Mouse (Mus musculus): Measurements from ENCODE around the gene Vps8. TPM values are rescaled to one million over a fixed set of nuclear protein-coding genes. Genes with fewer than 3 reads are reported as not detected.

Vps8 gene
- polyA plus RNA-seq, 1 experiment from 2014 or later, result 14.3 TPM

- Histone ChIP-seq H3K9me3 (no peaks in the 10 kb centered on the region), H3K9ac (no peak overlapping the region), H3K4me2 (replicated peaks) (no peak overlapping the region), H3K4me1 (peaks cover 51% of the 10 kb centered on the region), H3K36me3 (peaks cover 9% of the 10 kb centered on the region), H3K4me3 (no peak overlapping the region), H3K27me3 (no peaks in the 10 kb centered on the region), H3K27ac (peak overlapping the region; percentile 1; the same call in 1 of the 2 replicates)
- ATAC-seq (ENCODE audit: low FRiP score, low read depth), result no peak
- 82% methylated on average over 5 of the region's 5 CpGs for WGBS
Observed at GRCm38 (mm10) chr16:21447447-21447846, 24.5 kb downstream of the Vps8 start.

GRCm38 (mm10) chr16:21448464-21448863, 25.5 kb downstream of the Vps8 start:
- no peaks in the 10 kb centered on the region for H3K27me3 ChIP-seq
- no peak overlapping the region for H3K4me3 ChIP-seq
- ATAC-seq (ENCODE audit: low FRiP score, low read depth), result no peak
- no peak overlapping the region for H3K9ac ChIP-seq
- H3K4me1 ChIP-seq, result peaks cover 43% of the 10 kb centered on the region
- no peak overlapping the region for H3K4me2 ChIP-seq (replicated peaks)
- no peaks in the 10 kb centered on the region for H3K36me3 ChIP-seq
- H3K27ac ChIP-seq, result no peak overlapping the region
- no peaks in the 10 kb centered on the region for H3K9me3 ChIP-seq
- 76% methylated on average over 5 of the region's 5 CpGs for WGBS

- Histone ChIP-seq H3K4me3 (no peak overlapping the region), H3K4me1 (peaks cover 44% of the 10 kb centered on the region), H3K36me3 (no peaks in the 10 kb centered on the region), H3K27me3 (no peaks in the 10 kb centered on the region), H3K27ac (no peak overlapping the region), H3K4me2 (replicated peaks) (no peak overlapping the region), H3K9ac (no peak overlapping the region), H3K9me3 (no peaks in the 10 kb centered on the region)
- no peak for ATAC-seq (ENCODE audit: low FRiP score, low read depth)
- WGBS, result 54% methylated on average over 8 of the region's 8 CpGs
Observed at GRCm38 (mm10) chr16:21449890-21450289, 27.0 kb downstream of the Vps8 start.

GRCm38 (mm10) chr16:21452569-21452968, 29.7 kb downstream of the Vps8 start:
- 76% methylated on average over 6 of the region's 6 CpGs for WGBS
- H3K4me2 ChIP-seq (replicated peaks), result no peak overlapping the region
- no peak overlapping the region for H3K4me3 ChIP-seq

GRCm38 (mm10) chr16:21457639-21458369, 34.9 kb downstream of the Vps8 start:
- Histone ChIP-seq H3K27ac (peak overlapping the region; percentile 81), H3K9me3 (peaks cover 3% of the 10 kb centered on the region; the same call in 1 of the 2 replicates), H3K4me1 (peaks cover 38% of the 10 kb centered on the region), H3K4me2 (replicated peaks) (peak overlapping the region; percentile 16; the same call in 1 of the 2 replicates), H3K27me3 (no peaks in the 10 kb centered on the region), H3K9ac (no peak overlapping the region), H3K4me3 (no peak overlapping the region), H3K36me3 (peaks cover 13% of the 10 kb centered on the region; the same call in 1 of the 2 replicates)
- peak; percentile 81 for ATAC-seq (ENCODE audit: low FRiP score, low read depth)
- WGBS, result 38% methylated on average over 14 of the region's 14 CpGs

More at GRCm38 (mm10) chr16:21452569-21452968, 29.7 kb downstream of the Vps8 start:
- no peak for ATAC-seq (ENCODE audit: low FRiP score, low read depth)
- H3K9me3 ChIP-seq, result peaks cover 3% of the 10 kb centered on the region; the same call in 1 of the 2 replicates
- H3K36me3 ChIP-seq, result no peaks in the 10 kb centered on the region
- H3K27ac ChIP-seq, result no peak overlapping the region
- no peaks in the 10 kb centered on the region for H3K27me3 ChIP-seq
- no peak overlapping the region for H3K9ac ChIP-seq
- H3K4me1 ChIP-seq, result peaks cover 39% of the 10 kb centered on the region

GRCm38 (mm10) chr16:21465868-21466267, 43.0 kb downstream of the Vps8 start:
- WGBS, result 36% methylated on average over 8 of the region's 8 CpGs
- Histone ChIP-seq H3K4me1 (peaks cover 10% of the 10 kb centered on the region), H3K9me3 (peaks cover 6% of the 10 kb centered on the region; the same call in 1 of the 2 replicates), H3K27ac (no peak overlapping the region), H3K4me2 (replicated peaks) (no peak overlapping the region), H3K36me3 (peaks cover 31% of the 10 kb centered on the region), H3K4me3 (no peak overlapping the region), H3K27me3 (no peaks in the 10 kb centered on the region), H3K9ac (no peak overlapping the region)
- no peak for ATAC-seq (ENCODE audit: low FRiP score, low read depth)

- WGBS, result 81% methylated on average over 4 of the region's 4 CpGs
Observed at GRCm38 (mm10) chr16:21470416-21470815, 47.5 kb downstream of the Vps8 start.

GRCm38 (mm10) chr16:21477074-21477473, 54.2 kb downstream of the Vps8 start:
- no peaks in the 10 kb centered on the region for H3K27me3 ChIP-seq
- no peak overlapping the region for H3K9ac ChIP-seq
- WGBS, result 79% methylated on average over 4 of the region's 4 CpGs
- no peaks in the 10 kb centered on the region for H3K4me1 ChIP-seq
- H3K9me3 ChIP-seq, result no peaks in the 10 kb centered on the region
- no peak overlapping the region for H3K27ac ChIP-seq
- no peak overlapping the region for H3K4me2 ChIP-seq (replicated peaks)
- no peak for ATAC-seq (ENCODE audit: low FRiP score, low read depth)
- peaks cover 31% of the 10 kb centered on the region for H3K36me3 ChIP-seq
- H3K4me3 ChIP-seq, result no peak overlapping the region

More at GRCm38 (mm10) chr16:21470416-21470815, 47.5 kb downstream of the Vps8 start:
- Histone ChIP-seq H3K9ac (no peak overlapping the region), H3K4me3 (no peak overlapping the region), H3K4me1 (peaks cover 7% of the 10 kb centered on the region), H3K27ac (no peak overlapping the region), H3K4me2 (replicated peaks) (no peak overlapping the region), H3K36me3 (peaks cover 39% of the 10 kb centered on the region), H3K9me3 (peaks cover 6% of the 10 kb centered on the region; the same call in 1 of the 2 replicates), H3K27me3 (no peaks in the 10 kb centered on the region)
- no peak for ATAC-seq (ENCODE audit: low FRiP score, low read depth)

- H3K36me3 ChIP-seq, result peaks cover 23% of the 10 kb centered on the region
- H3K4me3 ChIP-seq, result no peak overlapping the region
- no peaks in the 10 kb centered on the region for H3K9me3 ChIP-seq
- H3K27ac ChIP-seq, result no peak overlapping the region
- 84% methylated on average over 9 of the region's 9 CpGs for WGBS
- no peaks in the 10 kb centered on the region for H3K4me1 ChIP-seq
- H3K27me3 ChIP-seq, result no peaks in the 10 kb centered on the region
- no peak for ATAC-seq (ENCODE audit: low FRiP score, low read depth)
- no peak overlapping the region for H3K4me2 ChIP-seq (replicated peaks)
- H3K9ac ChIP-seq, result no peak overlapping the region
Observed at GRCm38 (mm10) chr16:21478376-21478775, 55.5 kb downstream of the Vps8 start.

- no peak overlapping the region for H3K4me3 ChIP-seq
- no peak overlapping the region for H3K9ac ChIP-seq
- no peak for ATAC-seq (ENCODE audit: low FRiP score, low read depth)
- H3K27me3 ChIP-seq, result no peaks in the 10 kb centered on the region
- no peak overlapping the region for H3K27ac ChIP-seq
- WGBS, result 88% methylated on average over 5 of the region's 5 CpGs
- H3K36me3 ChIP-seq, result no peaks in the 10 kb centered on the region; the same call in 1 of the 2 replicates
- no peaks in the 10 kb centered on the region for H3K9me3 ChIP-seq
- H3K4me1 ChIP-seq, result no peaks in the 10 kb centered on the region
- H3K4me2 ChIP-seq (replicated peaks), result no peak overlapping the region
Observed at GRCm38 (mm10) chr16:21483803-21484202, 60.9 kb downstream of the Vps8 start.

GRCm38 (mm10) chr16:21485716-21486115, 62.8 kb downstream of the Vps8 start:
- Histone ChIP-seq H3K4me2 (replicated peaks) (no peak overlapping the region), H3K9me3 (no peaks in the 10 kb centered on the region), H3K27me3 (no peaks in the 10 kb centered on the region), H3K4me1 (no peaks in the 10 kb centered on the region), H3K4me3 (no peak overlapping the region), H3K9ac (no peak overlapping the region), H3K36me3 (no peaks in the 10 kb centered on the region), H3K27ac (no peak overlapping the region)
- 39% methylated on average over 5 of the region's 5 CpGs for WGBS
- ATAC-seq (ENCODE audit: low FRiP score, low read depth), result no peak

GRCm38 (mm10) chr16:21488413-21488812, 65.5 kb downstream of the Vps8 start:
- ATAC-seq (ENCODE audit: low FRiP score, low read depth), result no peak
- H3K4me3 ChIP-seq, result no peak overlapping the region
- no peak overlapping the region for H3K9ac ChIP-seq
- H3K27ac ChIP-seq, result no peak overlapping the region
- H3K27me3 ChIP-seq, result no peaks in the 10 kb centered on the region
- H3K4me2 ChIP-seq (replicated peaks), result no peak overlapping the region
- H3K9me3 ChIP-seq, result no peaks in the 10 kb centered on the region
- H3K4me1 ChIP-seq, result peaks cover 4% of the 10 kb centered on the region
- WGBS, result 43% methylated on average over 4 of the region's 4 CpGs
- H3K36me3 ChIP-seq, result no peaks in the 10 kb centered on the region
